Mouse (Mus musculus): Measurements from ENCODE around the gene Wdr35. TPM values are rescaled to one million over a fixed set of nuclear protein-coding genes. Genes with fewer than 3 reads are reported as not detected.
"Not testable (repeated sequence)": the region's sequence is repeated elsewhere in the genome, so short reads cannot be mapped to it uniquely, and the experiment has no call there.

Gene Wdr35
- 12.5 and 14.5 TPM in 2 replicates for polyA plus RNA-seq (2014; fragmentation: Nextera tagmentation; extraction: Ambion mirVana)

GRCm38 (mm10) chr12:8973820-8974465, at the start of gene Wdr35:
Gene Wdr35, plus strand, starts transcription at chr12:8973892.
- WGBS (ENCODE audit: insufficient replicate concordance): under 1% methylated on average over 45 of the region's 45 CpGs
- Histone ChIP-seq H3K4me3 (ENCODE audit: low read depth, low read length) (peak within 1 kb of the TSS; percentile 62), H3K27me3 (ENCODE audit: control insufficient read depth, insufficient read depth, low read length) (no peaks in the 10 kb centered on the region), H3K27ac (ENCODE audit: low read depth, low read length) (no peak within 1 kb of the TSS), H3K4me2 (peak within 1 kb of the TSS; percentile 77), H3K36me3 (ENCODE audit: control insufficient read depth, insufficient read depth, low read length) (no peaks in the 10 kb centered on the region), H3K4me1 (ENCODE audit: control insufficient read depth, insufficient read depth, low read length) (no peaks in the 10 kb centered on the region), H3K9me3 (replicated peaks; ENCODE audit: control insufficient read depth, low read length) (no peaks in the 10 kb centered on the region), H3K9ac (ENCODE audit: low read depth, low read length) (peak within 1 kb of the TSS; percentile 71)
- ATAC-seq (replicated peaks; ENCODE audit: insufficient number of reproducible peaks, low FRiP score, low TSS enrichment): peak; percentile 75

- no peak overlapping the region for H3K27ac ChIP-seq (ENCODE audit: low read depth, low read length)
- H3K4me1 ChIP-seq (ENCODE audit: control insufficient read depth, insufficient read depth, low read length): peaks cover 40% of the 10 kb centered on the region
- H3K27me3 ChIP-seq (ENCODE audit: control insufficient read depth, insufficient read depth, low read length): no peaks in the 10 kb centered on the region
- peaks cover 2% of the 10 kb centered on the region; the same call in 1 of the 2 replicates for H3K36me3 ChIP-seq (ENCODE audit: control insufficient read depth, insufficient read depth, low read length)
- no peak overlapping the region for H3K9ac ChIP-seq (ENCODE audit: low read depth, low read length)
- no peak overlapping the region for H3K4me2 ChIP-seq
- H3K4me3 ChIP-seq (ENCODE audit: low read depth, low read length): no peak overlapping the region
- ATAC-seq (replicated peaks; ENCODE audit: insufficient number of reproducible peaks, low FRiP score, low TSS enrichment): no peak
- WGBS (ENCODE audit: insufficient replicate concordance): 95% methylated on average over 3 of the region's 3 CpGs
- H3K9me3 ChIP-seq (replicated peaks; ENCODE audit: control insufficient read depth, low read length): no peaks in the 10 kb centered on the region
Observed at GRCm38 (mm10) chr12:8927652-8928051, 46.0 kb upstream of the Wdr35 start.

- Histone ChIP-seq H3K27ac (ENCODE audit: low read depth, low read length) (no peak overlapping the region), H3K36me3 (ENCODE audit: control insufficient read depth, insufficient read depth, low read length) (peaks cover 4% of the 10 kb centered on the region), H3K4me2 (no peak overlapping the region), H3K4me3 (ENCODE audit: low read depth, low read length) (no peak overlapping the region), H3K27me3 (ENCODE audit: control insufficient read depth, insufficient read depth, low read length) (no peaks in the 10 kb centered on the region), H3K9me3 (replicated peaks; ENCODE audit: control insufficient read depth, low read length) (no peaks in the 10 kb centered on the region), H3K4me1 (ENCODE audit: control insufficient read depth, insufficient read depth, low read length) (peaks cover 33% of the 10 kb centered on the region), H3K9ac (ENCODE audit: low read depth, low read length) (no peak overlapping the region)
- 75% methylated on average over 4 of the region's 4 CpGs for WGBS (ENCODE audit: insufficient replicate concordance)
- no peak for ATAC-seq (replicated peaks; ENCODE audit: insufficient number of reproducible peaks, low FRiP score, low TSS enrichment)
Observed at GRCm38 (mm10) chr12:8928766-8929165, 44.9 kb upstream of the Wdr35 start.

GRCm38 (mm10) chr12:8931083-8931482, 42.6 kb upstream of the Wdr35 start:
- H3K4me2 ChIP-seq: no peak overlapping the region
- no peaks in the 10 kb centered on the region for H3K9me3 ChIP-seq (replicated peaks; ENCODE audit: control insufficient read depth, low read length)
- whole genome bisulfite sequencing (ENCODE audit: insufficient replicate concordance): 70% methylated on average over 4 of the region's 4 CpGs
- no peak overlapping the region for H3K9ac ChIP-seq (ENCODE audit: low read depth, low read length)
- no peak overlapping the region for H3K27ac ChIP-seq (ENCODE audit: low read depth, low read length)
- peaks cover 10% of the 10 kb centered on the region for H3K36me3 ChIP-seq (ENCODE audit: control insufficient read depth, insufficient read depth, low read length)
- no peak for ATAC-seq (replicated peaks; ENCODE audit: insufficient number of reproducible peaks, low FRiP score, low TSS enrichment)
- no peak overlapping the region for H3K4me3 ChIP-seq (ENCODE audit: low read depth, low read length)
- peaks cover 22% of the 10 kb centered on the region for H3K4me1 ChIP-seq (ENCODE audit: control insufficient read depth, insufficient read depth, low read length)
- H3K27me3 ChIP-seq (ENCODE audit: control insufficient read depth, insufficient read depth, low read length): no peaks in the 10 kb centered on the region

GRCm38 (mm10) chr12:8935349-8935748, 38.3 kb upstream of the Wdr35 start:
- peaks cover 26% of the 10 kb centered on the region for H3K36me3 ChIP-seq (ENCODE audit: control insufficient read depth, insufficient read depth, low read length)
- 76% methylated on average over 5 of the region's 5 CpGs for WGBS (ENCODE audit: insufficient replicate concordance)
- no peak overlapping the region for H3K4me2 ChIP-seq
- no peaks in the 10 kb centered on the region for H3K27me3 ChIP-seq (ENCODE audit: control insufficient read depth, insufficient read depth, low read length)
- no peak overlapping the region for H3K27ac ChIP-seq (ENCODE audit: low read depth, low read length)
- H3K4me3 ChIP-seq (ENCODE audit: low read depth, low read length): no peak overlapping the region
- H3K9ac ChIP-seq (ENCODE audit: low read depth, low read length): no peak overlapping the region; the same call in 1 of the 2 replicates
- no peak for ATAC-seq (replicated peaks; ENCODE audit: insufficient number of reproducible peaks, low FRiP score, low TSS enrichment)
- no peaks in the 10 kb centered on the region for H3K9me3 ChIP-seq (replicated peaks; ENCODE audit: control insufficient read depth, low read length)
- peaks cover 7% of the 10 kb centered on the region; the same call in 1 of the 2 replicates for H3K4me1 ChIP-seq (ENCODE audit: control insufficient read depth, insufficient read depth, low read length)

- WGBS (ENCODE audit: insufficient replicate concordance): 77% methylated on average over 4 of the region's 4 CpGs
- not testable (repeated sequence) for H3K27me3 ChIP-seq (ENCODE audit: control insufficient read depth, insufficient read depth, low read length); H3K9ac ChIP-seq (ENCODE audit: low read depth, low read length); ATAC-seq (replicated peaks; ENCODE audit: insufficient number of reproducible peaks, low FRiP score, low TSS enrichment); H3K4me2 ChIP-seq; H3K27ac ChIP-seq (ENCODE audit: low read depth, low read length); H3K4me1 ChIP-seq (ENCODE audit: control insufficient read depth, insufficient read depth, low read length); H3K4me3 ChIP-seq (ENCODE audit: low read depth, low read length); H3K9me3 ChIP-seq (replicated peaks; ENCODE audit: control insufficient read depth, low read length)
- H3K36me3 ChIP-seq (ENCODE audit: control insufficient read depth, insufficient read depth, low read length): peaks cover 25% of the 10 kb centered on the region
Observed at GRCm38 (mm10) chr12:8936210-8936609, 37.5 kb upstream of the Wdr35 start.

- Histone ChIP-seq H3K36me3 (ENCODE audit: control insufficient read depth, insufficient read depth, low read length) (peaks cover 21% of the 10 kb centered on the region), H3K9me3 (replicated peaks; ENCODE audit: control insufficient read depth, low read length) (no peaks in the 10 kb centered on the region), H3K4me1 (ENCODE audit: control insufficient read depth, insufficient read depth, low read length) (no peaks in the 10 kb centered on the region), H3K4me3 (ENCODE audit: low read depth, low read length) (no peak overlapping the region), H3K27ac (ENCODE audit: low read depth, low read length) (no peak overlapping the region), H3K4me2 (no peak overlapping the region), H3K27me3 (ENCODE audit: control insufficient read depth, insufficient read depth, low read length) (no peaks in the 10 kb centered on the region), H3K9ac (ENCODE audit: low read depth, low read length) (no peak overlapping the region)
- 93% methylated on average over 4 of the region's 4 CpGs for WGBS (ENCODE audit: insufficient replicate concordance)
- no peak for ATAC-seq (replicated peaks; ENCODE audit: insufficient number of reproducible peaks, low FRiP score, low TSS enrichment)
Observed at GRCm38 (mm10) chr12:8939490-8939889, 34.2 kb upstream of the Wdr35 start.

GRCm38 (mm10) chr12:8940011-8941005, 33.4 kb upstream of the Wdr35 start:
- ATAC-seq (replicated peaks; ENCODE audit: insufficient number of reproducible peaks, low FRiP score, low TSS enrichment): no peak
- H3K27ac ChIP-seq (ENCODE audit: low read depth, low read length): no peak overlapping the region
- 64% methylated on average over 12 of the region's 12 CpGs for WGBS (ENCODE audit: insufficient replicate concordance)

More at GRCm38 (mm10) chr12:8940011-8941005, 33.4 kb upstream of the Wdr35 start:
- Histone ChIP-seq H3K4me3 (ENCODE audit: low read depth, low read length) (no peak overlapping the region), H3K4me2 (no peak overlapping the region), H3K36me3 (ENCODE audit: control insufficient read depth, insufficient read depth, low read length) (peaks cover 21% of the 10 kb centered on the region), H3K9ac (ENCODE audit: low read depth, low read length) (no peak overlapping the region), H3K4me1 (ENCODE audit: control insufficient read depth, insufficient read depth, low read length) (no peaks in the 10 kb centered on the region), H3K27me3 (ENCODE audit: control insufficient read depth, insufficient read depth, low read length) (no peaks in the 10 kb centered on the region), H3K9me3 (replicated peaks; ENCODE audit: control insufficient read depth, low read length) (no peaks in the 10 kb centered on the region)

All from heart, embryonic 11.5 days (tissue).